Mouse (Mus musculus) ovary, adult 10 weeks (tissue): Measurements from ENCODE around the gene Prl5a1. TPM values are rescaled to one million over a fixed set of nuclear protein-coding genes. Genes with fewer than 3 reads are reported as not detected.

Source experiments
- polyA plus RNA-seq: library from polyadenylated mRNA; stranded (reverse); fragments of 350-450 nt; fragmentation: Illumina TruSeq; extraction: RNeasy Lipid Tissue Mini Kit (QIAGEN cat#74804); gene quantifications from one replicate; pipeline ENCODE4 v1.2.3, GENCODE M21; 2014

Prl5a1 gene
- not detected for polyA plus RNA-seq

GRCm38 (mm10) chr13:28142184-28142583 is at the start of gene Prl5a1:
Gene Prl5a1, plus strand, starts transcription at chr13:28142484.

Other genes with a start within 250 kb of the Prl5a1 start
- not detected for gene Prl4a1, start 126.3 kb upstream of the Prl5a1 start, polyA plus RNA-seq
- gene Gm11361, start 115.0 kb downstream of the Prl5a1 start, polyA plus RNA-seq = not detected